Mouse (Mus musculus): ENCODE results near the gene Olfr328.
A peak's percentile ranks its signal among the peaks of the same experiment; 100 is the strongest.
"Not testable (repeated sequence)": the region's sequence is repeated elsewhere in the genome, so short reads cannot be mapped to it uniquely, and the experiment has no call there.

The Olfr328 gene

GRCm38 (mm10) chr11:58555536-58555935 is at the start of gene Olfr328:
Gene Olfr328, minus strand, starts transcription at chr11:58555636.
- DNase-seq (ENCODE audit: low read depth), result no peak

DNA sequence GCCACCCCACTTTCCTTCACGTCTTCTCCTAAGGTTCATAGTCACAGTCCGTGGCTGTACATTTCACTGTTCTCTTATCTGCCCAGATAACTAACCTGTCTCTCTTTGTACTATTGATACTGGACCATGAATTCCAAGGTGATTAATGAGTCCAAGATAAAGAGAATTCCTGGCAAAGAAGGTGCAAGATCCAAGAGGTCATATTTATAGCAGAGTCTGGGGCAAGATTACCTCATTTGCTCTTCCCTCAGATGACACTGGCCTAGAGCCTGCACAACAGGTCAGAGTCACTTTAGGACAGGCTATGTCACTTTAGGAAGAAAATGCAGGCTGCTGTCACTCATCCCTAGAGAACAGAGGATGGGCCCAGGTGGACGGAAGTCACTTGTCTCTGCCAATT is 49.8 kb upstream of the Olfr328 start:
- no peak for DNase-seq (ENCODE audit: low read depth)

DNA sequence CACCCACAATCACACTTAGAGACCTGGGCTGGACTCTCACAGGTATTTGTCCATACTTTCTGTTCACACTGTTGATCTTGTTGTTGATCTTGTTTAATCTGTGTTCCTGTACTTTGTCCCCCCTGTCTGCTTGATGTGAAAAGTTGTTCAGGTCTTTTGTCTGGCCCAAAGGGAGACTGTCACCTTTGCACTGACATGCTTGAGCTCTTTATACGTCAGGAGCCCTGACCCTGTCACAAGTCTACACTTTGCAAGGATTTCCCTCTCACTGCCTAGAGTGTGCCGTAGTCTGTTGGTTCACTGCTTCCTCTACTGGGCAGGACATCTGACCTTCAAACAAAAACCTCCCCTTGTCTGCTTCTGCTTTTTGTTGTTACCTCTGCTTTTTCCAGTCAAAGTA is 49.3 kb upstream of the Olfr328 start:
- DNase-seq (ENCODE audit: low read depth), result no peak

DNA sequence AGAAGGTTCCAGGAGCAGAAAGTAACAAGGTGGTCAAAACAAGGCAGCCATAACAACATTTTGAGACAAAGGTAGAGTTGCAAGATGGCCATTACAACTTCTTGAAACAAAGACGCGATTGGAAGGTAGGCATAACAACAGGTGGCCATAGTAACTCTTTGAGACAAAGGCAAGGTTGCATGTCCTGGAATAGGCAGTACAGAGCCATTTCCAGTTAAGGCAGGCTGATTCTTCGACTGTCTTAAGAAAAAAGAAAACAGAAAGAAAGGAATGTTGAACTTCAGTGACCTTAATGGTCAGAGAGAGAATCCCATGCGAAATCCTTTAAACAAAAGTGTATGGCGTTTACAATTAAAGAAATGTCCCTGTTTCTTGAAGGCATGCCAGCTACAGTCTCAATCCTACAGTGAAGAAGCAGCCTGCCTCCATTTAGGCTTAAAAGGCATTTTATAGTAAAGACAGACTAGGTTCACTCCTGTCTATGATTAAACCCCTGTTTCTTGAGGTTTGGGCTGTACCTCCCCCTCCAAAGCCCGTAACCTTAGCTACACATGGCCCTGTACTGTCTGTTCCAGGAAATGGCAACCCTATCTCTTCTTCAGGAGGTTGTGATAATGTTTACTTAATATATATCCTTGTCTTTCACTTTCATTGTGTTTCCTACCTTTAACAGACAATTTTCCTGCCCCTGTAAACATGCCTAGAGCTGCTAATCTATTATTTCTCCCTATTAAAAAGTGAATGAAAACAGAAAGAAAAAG is 47.5 kb upstream of the Olfr328 start:
- DNase-seq (ENCODE audit: low read depth), result no peak

DNA sequence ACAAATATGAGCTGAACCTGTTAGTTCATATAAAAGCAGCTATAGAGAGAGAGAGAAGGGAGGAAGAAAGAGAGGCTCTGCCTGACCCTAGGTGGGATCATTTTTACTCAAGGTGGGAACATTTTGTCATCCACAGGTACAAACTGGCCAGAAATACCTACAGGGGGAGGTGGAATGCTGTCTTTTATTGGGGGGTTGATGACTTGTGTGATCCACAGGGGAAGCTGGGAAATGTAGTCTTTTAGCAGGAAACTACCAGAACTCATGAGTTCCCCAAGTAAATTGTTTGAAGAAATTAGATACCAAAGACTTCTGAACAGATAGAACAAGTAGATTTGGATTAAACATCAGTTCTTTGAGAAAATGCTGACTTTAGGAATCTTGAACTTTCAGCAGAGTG is 46.6 kb upstream of the Olfr328 start:
- DNase-seq (ENCODE audit: low read depth), result no peak

DNA sequence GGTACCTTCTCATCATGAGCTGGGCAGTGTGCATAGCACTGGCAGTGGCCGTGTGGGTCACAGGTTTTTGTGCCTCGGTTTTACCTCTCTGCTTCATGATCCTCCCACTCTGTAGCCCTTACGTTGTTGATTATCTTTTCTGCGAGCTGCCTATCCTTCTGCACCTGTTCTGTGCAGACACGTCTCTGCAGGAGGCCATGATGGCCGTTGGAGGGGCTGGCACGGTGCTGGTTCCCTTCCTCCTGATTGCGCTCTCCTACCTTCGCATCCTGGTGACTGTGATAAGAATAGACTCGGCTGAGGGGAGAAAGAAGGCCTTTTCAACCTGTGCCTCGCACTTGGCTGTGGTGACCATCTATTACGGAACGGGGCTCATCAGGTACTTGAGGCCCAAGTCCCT is 42.4 kb upstream of the Olfr328 start:
- DNase-seq (ENCODE audit: low read depth), result no peak

DNA sequence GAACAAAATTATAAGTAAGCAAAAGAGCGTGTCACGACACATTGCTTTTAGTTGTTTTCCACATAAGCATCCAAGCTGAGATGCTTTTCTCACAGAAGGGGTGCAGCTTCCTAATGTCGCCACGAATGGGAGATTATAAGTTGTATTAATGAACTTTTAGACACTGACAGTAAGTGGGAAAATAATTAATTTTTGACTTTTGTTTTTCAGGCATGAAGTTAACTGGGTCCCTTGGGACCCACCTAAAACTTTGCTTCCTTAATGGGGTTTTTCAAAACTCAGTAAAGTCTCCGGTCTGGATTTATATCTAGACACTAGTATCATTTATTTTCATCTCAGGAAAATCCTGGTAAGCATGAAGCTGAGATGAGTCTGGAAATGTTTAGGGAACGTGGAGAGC is 39.4 kb upstream of the Olfr328 start, which contains the start of gene Olfr324:
Gene Olfr324 (plus strand): TSS at position 301 of the 400 bp plus-strand sequence.
- no peak for DNase-seq (ENCODE audit: low read depth)

- no peak for DNase-seq (ENCODE audit: low read depth)
Observed at GRCm38 (mm10) chr11:58588620-58589250, 33.3 kb upstream of the Olfr328 start.

DNA sequence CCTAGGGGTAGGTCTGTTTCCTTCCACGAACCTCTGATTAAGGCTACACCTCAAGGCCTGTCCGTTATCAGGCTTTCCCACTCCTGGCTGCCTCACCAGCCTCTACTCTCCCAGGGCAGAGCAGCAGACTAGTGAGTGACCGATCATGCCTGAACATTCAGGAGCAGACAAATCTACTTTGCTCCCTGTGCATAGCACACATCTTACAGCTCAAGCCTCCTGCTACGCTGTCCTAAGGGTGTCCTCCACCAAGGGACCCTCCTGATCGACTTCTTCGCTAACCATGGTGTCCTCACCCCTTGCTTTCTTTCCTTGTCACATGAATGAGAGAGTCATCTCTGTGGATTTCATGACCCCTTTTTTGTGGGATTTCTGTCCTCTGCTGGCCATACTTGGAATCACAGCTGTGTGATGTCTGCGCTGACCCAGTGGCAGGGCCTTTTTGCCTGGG is 32.5 kb upstream of the Olfr328 start:
- DNase-seq (ENCODE audit: low read depth), result peak; percentile 52

- no peak for DNase-seq (ENCODE audit: low read depth)
Observed at GRCm38 (mm10) chr11:58578636-58579035, 23.2 kb upstream of the Olfr328 start.

- DNase-seq (ENCODE audit: low read depth), result no peak
Observed at GRCm38 (mm10) chr11:58577430-58577829, 22.0 kb upstream of the Olfr328 start, which contains the start of gene Olfr325. Gene Olfr325, plus strand, starts transcription at chr11:58577730.

- DNase-seq (ENCODE audit: low read depth), result no peak
Observed at GRCm38 (mm10) chr11:58570405-58570804, 15.0 kb upstream of the Olfr328 start, which contains the start of gene Olfr224. Gene Olfr224, minus strand, starts transcription at chr11:58570553.

- DNase-seq (ENCODE audit: low read depth), result no peak
Observed at GRCm38 (mm10) chr11:58546322-58546721, 9.1 kb downstream of the Olfr328 start, which contains the start of gene Olfr329-ps. Gene Olfr329-ps, minus strand, starts transcription at chr11:58546422.

DNA sequence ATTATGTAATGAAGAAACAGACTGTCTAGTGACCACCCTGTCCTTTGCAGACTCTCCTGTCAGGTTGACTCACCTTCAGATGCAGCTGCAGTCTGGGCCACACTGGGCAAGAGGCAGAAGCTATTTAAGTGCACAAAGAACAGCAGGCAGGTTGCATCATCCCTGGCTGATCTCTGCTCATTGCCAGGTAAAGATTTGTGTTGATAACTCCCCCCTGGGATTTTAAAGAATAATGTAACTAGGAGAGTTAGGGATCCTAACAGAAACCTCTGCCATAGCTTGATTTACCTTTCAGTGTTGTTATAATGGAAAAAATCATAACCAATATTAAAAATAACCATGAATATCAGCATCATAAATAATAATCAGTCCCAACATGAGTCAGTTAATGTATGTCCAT is 20.7 kb downstream of the Olfr328 start, which contains the start of gene Olfr330:
Gene Olfr330 (minus strand): TSS at position 101 of the 400 bp plus-strand sequence.
- not testable (repeated sequence) for DNase-seq (ENCODE audit: low read depth)

DNA sequence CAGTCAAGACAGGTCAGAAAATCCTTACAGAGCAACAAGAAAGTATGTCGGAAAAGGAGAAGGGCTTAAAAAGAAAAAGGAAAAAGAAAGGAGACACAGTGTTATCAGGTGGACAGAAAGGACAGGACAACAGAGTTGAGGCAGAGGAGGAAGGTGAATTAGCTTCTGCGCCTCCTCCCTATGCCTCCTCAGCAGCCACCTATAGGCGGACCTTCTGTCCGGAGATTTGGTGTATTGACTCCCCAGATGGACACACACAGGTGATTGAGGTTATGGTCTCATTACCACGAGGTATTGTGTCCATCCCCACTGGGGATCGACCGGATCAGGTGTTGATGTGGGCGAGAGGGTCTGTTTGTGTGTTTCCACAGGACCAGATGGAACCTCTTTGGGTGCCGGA is 35.7 kb downstream of the Olfr328 start:
- DNase-seq (ENCODE audit: low read depth), result not testable (repeated sequence)

GRCm38 (mm10) chr11:58518916-58519315 is 36.5 kb downstream of the Olfr328 start:
- DNase-seq (ENCODE audit: low read depth), result not testable (repeated sequence)

GRCm38 (mm10) chr11:58509058-58509457 is 46.4 kb downstream of the Olfr328 start:
- DNase-seq (ENCODE audit: low read depth), result not testable (repeated sequence)

- not testable (repeated sequence) for DNase-seq (ENCODE audit: low read depth)
Observed at GRCm38 (mm10) chr11:58502472-58502871, 53.0 kb downstream of the Olfr328 start, which contains the start of gene Olfr331. Gene Olfr331, minus strand, starts transcription at chr11:58502572.

Data from c-Kit-positive CD71-negative TER-119-negative erythroid progenitor cells, embryonic 14.5 days (primary cell).